Mouse (Mus musculus) gastrocnemius, postnatal 25 days (tissue): ENCODE measurements around the gene Itgb3bp. TPM values are rescaled to one million over a fixed set of nuclear protein-coding genes. Genes with fewer than 3 reads are reported as not detected.

Experiments used
- DNase-seq: peaks from one replicate; pipeline ENCODE4 v3.0.0; 2022
- total RNA-seq, 2 experiments: library from RNA; stranded (reverse); gene quantifications; 1 replicate in 1 of 2; 2 replicates in 1 of 2; pipeline ENCODE4 v1.2.3; 2021

Gene Itgb3bp
- total RNA-seq, 2 experiments from 2014 or later = 3.6 to 4.7 TPM

GRCm38 (mm10) chr4:99724331-99724730 is 205.3 kb downstream of the Itgb3bp start:
- DNase-seq = peak; percentile 15

DNA sequence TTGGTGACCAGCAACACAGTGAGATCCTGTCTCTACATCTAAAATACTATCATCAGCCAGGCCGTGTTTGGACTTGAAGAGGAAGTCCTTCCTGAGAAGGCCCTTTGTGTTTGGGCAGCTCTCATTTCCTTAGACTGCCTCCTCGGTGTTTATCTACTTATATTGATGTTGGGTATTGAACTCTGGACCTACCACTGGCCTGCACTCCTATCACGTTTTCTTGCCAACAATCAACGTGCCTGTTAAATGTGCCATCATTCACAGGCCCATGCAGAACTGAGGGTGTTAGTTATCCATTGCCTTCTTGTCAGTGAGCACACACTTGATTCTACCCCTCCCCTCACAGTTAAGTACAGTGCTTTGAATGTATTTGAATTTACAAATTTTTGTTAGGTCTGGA is 211.7 kb downstream of the Itgb3bp start:
- no peak for DNase-seq

GRCm38 (mm10) chr4:99715783-99716416 is 213.7 kb downstream of the Itgb3bp start:
- DNase-seq = no peak

Other genes with a start within 250 kb of the Itgb3bp start
- 1 to 10 TPM; 4.7 to 7.4 TPM for gene Alg6, start 214.1 kb downstream of the Itgb3bp start, total RNA-seq
- gene Efcab7, start 100.6 kb downstream of the Itgb3bp start, total RNA-seq = 1 to 10 TPM in 1 of 2 experiments, under 1 TPM in 1; 0.82 to 2.5 TPM
- 1,000 to 10,000 TPM in 1 of 2 experiments, 100 to 1,000 TPM in 1; 832 to 1,031 TPM for gene Pgm1, start 399 bp downstream of the Itgb3bp start, total RNA-seq
- gene Ror1, start 166.0 kb upstream of the Itgb3bp start, total RNA-seq = 1 to 10 TPM; 1.9 to 2.4 TPM